Mouse (Mus musculus): ENCODE measurements at regions not wholly inside any gene's neighbourhood (a gene's known extent, or its start where the extent isn't known, plus 50 kb on each side); places are given as distances from the start of the nearest gene placed in this dataset.
"Not testable (repeated sequence)": the region's sequence is repeated elsewhere in the genome, so short reads cannot be mapped to it uniquely, and the experiment has no call there.

- DNase-seq (ENCODE audit: low spot score), result no peak
Measured at GRCm38 (mm10) chr7:63996581-63997098, 57.9 kb upstream of the Klf13 start.

GRCm38 (mm10) chr7:63995255-63995980, 56.7 kb upstream of the Klf13 start:
- no peak for DNase-seq (ENCODE audit: low spot score)

- not testable (repeated sequence) for DNase-seq (ENCODE audit: low spot score)
Measured at GRCm38 (mm10) chr7:63994769-63995168, 56.1 kb upstream of the Klf13 start.

DNA sequence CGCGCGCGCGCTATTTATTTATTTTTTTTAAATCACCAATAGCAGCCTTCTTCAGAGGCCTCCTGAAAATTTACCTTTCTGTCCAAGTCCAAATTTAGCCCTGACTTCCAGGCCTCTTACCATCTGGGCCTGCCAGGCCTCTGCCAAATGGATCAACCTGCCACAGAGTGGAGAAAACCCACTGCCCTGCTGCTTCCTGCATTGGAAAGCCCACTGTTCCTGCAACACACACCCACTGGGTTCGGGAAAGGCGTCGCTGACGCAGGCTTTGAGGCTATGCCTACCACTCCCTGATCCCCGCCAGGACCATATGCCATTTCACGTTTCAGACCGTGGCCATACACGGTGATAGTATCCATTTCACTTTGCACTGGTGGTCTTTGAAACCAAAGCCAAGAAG, 53.4 kb upstream of the Klf13 start:
- no peak for DNase-seq (ENCODE audit: low spot score)

GRCm38 (mm10) chr7:63991085-63992010, 52.6 kb upstream of the Klf13 start:
- no peak for DNase-seq (ENCODE audit: low spot score)

DNA sequence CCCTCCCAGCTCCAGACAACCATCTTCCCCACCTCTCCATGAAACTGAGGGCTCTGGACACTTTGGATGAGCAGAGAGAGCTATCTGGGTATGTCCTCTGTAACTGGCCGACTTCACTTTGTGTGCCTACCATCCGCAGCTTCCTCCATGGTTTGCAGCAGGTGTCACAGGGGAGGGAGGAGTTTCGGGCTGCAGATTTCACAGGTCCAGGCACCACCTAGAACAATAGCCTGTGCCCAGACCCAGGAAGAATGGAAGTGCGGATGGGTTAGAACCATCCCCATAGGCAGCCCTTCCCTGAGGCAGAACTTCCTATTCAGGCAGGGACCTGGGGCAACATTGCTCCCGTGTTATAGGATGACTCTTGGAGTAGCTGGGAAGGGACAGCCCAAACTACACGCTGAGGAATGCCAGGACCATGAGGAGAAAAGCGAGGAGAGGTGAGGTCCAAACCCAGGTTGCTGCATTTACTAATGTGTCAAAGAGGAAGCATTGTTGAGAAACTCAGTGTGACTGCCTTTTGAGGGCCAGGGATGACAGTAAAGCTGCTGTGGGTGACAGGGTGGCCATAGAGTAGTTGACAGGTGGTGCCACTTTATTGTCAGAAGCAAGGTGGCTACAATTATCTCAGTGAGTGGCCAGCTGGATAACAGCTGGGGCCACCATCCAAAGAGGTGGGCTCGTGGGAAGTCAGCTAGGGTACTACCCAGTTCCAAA, 51.8 kb upstream of the Klf13 start:
- DNase-seq (ENCODE audit: low spot score), result no peak

- no peak for DNase-seq (ENCODE audit: low spot score)
Measured at GRCm38 (mm10) chr7:63989736-63990135, 51.0 kb upstream of the Klf13 start.
